Comparison of ENCODE assay signal across 10 mouse cellular contexts in genomic region chr17:28365122-28365521, GRCm38 (mm10). TPM values are rescaled to one million over a fixed set of nuclear protein-coding genes. Genes with fewer than 3 reads are reported as not detected.
DNase-seq lines count a peak whose midpoint lies in the region; ATAC-seq and TF ChIP-seq lines count a peak whose summit lies in the region.
"Had no signal": no experiment of that assay in that cellular context is flagged by ENCODE, and none has a peak within 500 bp of the region (broad histone marks: within the 10 kb centered on the region; RNA-seq: fewer than 3 reads in every experiment).

Gene Tulp1 (minus strand): TSS chr17:28365222.

- H3K9me3 ChIP-seq in forebrain, embryonic 10.5 days, result no peaks in the 10 kb centered on the region
- H3K9me3 ChIP-seq in forebrain, embryonic 16.5 days (ENCODE audit: control insufficient read depth, low read length), result no peaks in the 10 kb centered on the region
- no peaks in the 10 kb centered on the region for H3K9me3 ChIP-seq in lung, postnatal 0 days (ENCODE audit: low read length)
- no peaks in the 10 kb centered on the region for H3K9me3 ChIP-seq in limb, embryonic 13.5 days
- no peaks in the 10 kb centered on the region for H3K9me3 ChIP-seq in stomach, embryonic 16.5 days (replicated peaks; ENCODE audit: control insufficient read depth, low read length)

- no peak for TF ChIP-seq EP300 in lung, postnatal 0 days (IDR thresholded peaks at IDR 0.05)

- no peaks in the 10 kb centered on the region for H3K36me3 ChIP-seq in forebrain, embryonic 10.5 days (replicated peaks)
- H3K36me3 ChIP-seq in forebrain, embryonic 16.5 days (ENCODE audit: control insufficient read depth, insufficient read depth), result no peaks in the 10 kb centered on the region
- no peaks in the 10 kb centered on the region for H3K36me3 ChIP-seq in lung, postnatal 0 days (ENCODE audit: insufficient read depth, low read length)
- H3K36me3 ChIP-seq in limb, embryonic 13.5 days, result no peaks in the 10 kb centered on the region
- no peaks in the 10 kb centered on the region for H3K36me3 ChIP-seq in stomach, embryonic 16.5 days (ENCODE audit: control insufficient read depth, insufficient read depth, low read length)

- peaks cover 69% of the 10 kb centered on the region for H3K27me3 ChIP-seq in forebrain, embryonic 10.5 days (ENCODE audit: poor library complexity, severe bottlenecking)
- H3K27me3 ChIP-seq in forebrain, embryonic 16.5 days (replicated peaks; ENCODE audit: control insufficient read depth, insufficient read depth, low read length), result peaks cover 41% of the 10 kb centered on the region
- H3K27me3 ChIP-seq in lung, postnatal 0 days (replicated peaks; ENCODE audit: insufficient read depth, low read length), result peaks cover 8% of the 10 kb centered on the region; the same call in 1 of the 2 replicates
- peaks cover 55% of the 10 kb centered on the region for H3K27me3 ChIP-seq in limb, embryonic 13.5 days
- H3K27me3 ChIP-seq in stomach, embryonic 16.5 days (ENCODE audit: control insufficient read depth, insufficient read depth, low read length), result peaks cover 21% of the 10 kb centered on the region
- H3K27me3 ChIP-seq: Patski had no signal

- no peak for ATAC-seq in forebrain, embryonic 16.5 days
- ATAC-seq in lung, postnatal 0 days, result no peak
- ATAC-seq in limb, embryonic 13.5 days (ENCODE audit: low FRiP score, low read depth), result no peak
- ATAC-seq in stomach, embryonic 16.5 days (ENCODE audit: insufficient read depth, low FRiP score), result no peak
- ATAC-seq: Patski had no signal

- H3K4me3 ChIP-seq in forebrain, embryonic 10.5 days, result peak within 1 kb of the TSS; percentile 54
- no peak within 1 kb of the TSS; the same call in 1 of the 2 replicates for H3K4me3 ChIP-seq in forebrain, embryonic 16.5 days (replicated peaks; ENCODE audit: low read length)
- peak within 1 kb of the TSS; percentile 14; the same call in 1 of the 2 replicates for H3K4me3 ChIP-seq in lung, postnatal 0 days (ENCODE audit: low read depth, low read length)
- H3K4me3 ChIP-seq in limb, embryonic 13.5 days, result peak within 1 kb of the TSS; percentile 38
- peak within 1 kb of the TSS; percentile 28 for H3K4me3 ChIP-seq in stomach, embryonic 16.5 days (replicated peaks; ENCODE audit: low read length)
- H3K4me3 ChIP-seq: megakaryocyte, embryonic 14.5 days had no signal

- no peak for TF ChIP-seq CTCF in lung, postnatal 0 days (IDR thresholded peaks at IDR 0.05)

- WGBS in forebrain, embryonic 10.5 days, result 16% methylated on average over 8 of the region's 8 CpGs
- WGBS in forebrain, embryonic 16.5 days, result 22% methylated on average over 8 of the region's 8 CpGs
- 52% methylated on average over 8 of the region's 8 CpGs for WGBS in lung, postnatal 0 days
- WGBS in limb, embryonic 13.5 days, result 28% methylated on average over 8 of the region's 8 CpGs
- WGBS in stomach, embryonic 16.5 days, result 47% methylated on average over 8 of the region's 8 CpGs

- H3K4me1 ChIP-seq in forebrain, embryonic 10.5 days, result peaks cover 34% of the 10 kb centered on the region
- peaks cover 10% of the 10 kb centered on the region for H3K4me1 ChIP-seq in forebrain, embryonic 16.5 days (replicated peaks; ENCODE audit: control insufficient read depth, insufficient read depth, low read length)
- peaks cover 16% of the 10 kb centered on the region for H3K4me1 ChIP-seq in lung, postnatal 0 days (ENCODE audit: insufficient read depth, low read depth, low read length)
- H3K4me1 ChIP-seq in limb, embryonic 13.5 days, result peaks cover 30% of the 10 kb centered on the region
- peaks cover 21% of the 10 kb centered on the region for H3K4me1 ChIP-seq in stomach, embryonic 16.5 days (ENCODE audit: control insufficient read depth, insufficient read depth, low read length)

- no peak for DNase-seq in forebrain, embryonic 10.5 days (ENCODE audit: extremely low spot score, low spot score)
- DNase-seq in lung, postnatal 0 days (ENCODE audit: low spot score), result no peak
- no peak for DNase-seq in lung, postnatal 25 days (ENCODE audit: low spot score)
- no peak for DNase-seq in left cerebral cortex, adult 11 months (ENCODE audit: low spot score)
- DNase-seq in retina, embryonic 14.5 days (ENCODE audit: low spot score), result no peak

- H3K27ac ChIP-seq in forebrain, embryonic 10.5 days, result peak within 1 kb of the TSS; percentile 41; the same call in 1 of the 2 replicates
- no peak within 1 kb of the TSS for H3K27ac ChIP-seq in forebrain, embryonic 16.5 days (ENCODE audit: low read length)
- H3K27ac ChIP-seq in lung, postnatal 0 days (ENCODE audit: low read length), result no peak within 1 kb of the TSS
- H3K27ac ChIP-seq in limb, embryonic 13.5 days, result no peak within 1 kb of the TSS
- no peak within 1 kb of the TSS for H3K27ac ChIP-seq in stomach, embryonic 16.5 days (ENCODE audit: low read length)

- no peak within 1 kb of the TSS for H3K4me2 ChIP-seq in forebrain, embryonic 16.5 days (ENCODE audit: low read length)
- peak within 1 kb of the TSS; percentile 37 for H3K4me2 ChIP-seq in lung, postnatal 0 days (replicated peaks; ENCODE audit: low read depth, low read length)
- peak within 1 kb of the TSS; percentile 73 for H3K4me2 ChIP-seq in limb, embryonic 13.5 days (replicated peaks)
- peak within 1 kb of the TSS; percentile 56 for H3K4me2 ChIP-seq in stomach, embryonic 16.5 days (ENCODE audit: low read depth, low read length)

- H3K9ac ChIP-seq in forebrain, embryonic 16.5 days (replicated peaks; ENCODE audit: low read depth, low read length), result no peak within 1 kb of the TSS
- 0 out of 2 replicates have a peak within 1 kb of the TSS, but pooled peaks have one; percentile 23 for H3K9ac ChIP-seq in lung, postnatal 0 days (replicated peaks; ENCODE audit: low read depth)
- peak within 1 kb of the TSS; percentile 59 for H3K9ac ChIP-seq in limb, embryonic 13.5 days
- H3K9ac ChIP-seq in stomach, embryonic 16.5 days (ENCODE audit: low read length), result peak within 1 kb of the TSS; percentile 60

RNA-seq across cellular contexts. Expression of gene Tulp1, which starts in this region (rescaled TPM):
- polyA plus RNA-seq in forebrain, embryonic 10.5 days (2016; fragmentation: Nextera tagmentation; extraction: Ambion mirVana), result 3.5 and 3.8 TPM in 2 replicates
- 1.5 and 1.7 TPM in 2 replicates for polyA plus RNA-seq in forebrain, embryonic 16.5 days (2015; fragmentation: Nextera tagmentation; extraction: Ambion mirVana)
- polyA plus RNA-seq in lung, postnatal 0 days (2015; fragmentation: Nextera tagmentation; extraction: Ambion mirVana), result 18.1 and 22.7 TPM in 2 replicates
- polyA plus RNA-seq in limb, embryonic 13.5 days (2015; fragmentation: Nextera tagmentation; extraction: Ambion mirVana), result 7.1 and 7.5 TPM in 2 replicates
- 4.6 and 5.4 TPM in 2 replicates for polyA plus RNA-seq in stomach, embryonic 16.5 days (2015; fragmentation: Nextera tagmentation; extraction: Ambion mirVana)
- polyA plus RNA-seq: Patski had no signal
